Mouse (Mus musculus) neural tube, embryonic 14.5 days (tissue): ENCODE data around the gene Sri. TPM values are rescaled to one million over a fixed set of nuclear protein-coding genes. Genes with fewer than 3 reads are reported as not detected.

Experiments used
- polyA plus RNA-seq: library from polyadenylated mRNA; unstranded; fragments of >200 nt; fragmentation: Nextera tagmentation; extraction: Ambion mirVana; gene quantifications from 2 replicates; pipeline ENCODE4 v1.2.1, GENCODE M21; 2014

Sri gene
- polyA plus RNA-seq, 1 experiment from 2014 or later, result 171 TPM

Other genes with a start within 250 kb of the Sri start
- gene Steap4, start 85.6 kb upstream of the Sri start, polyA plus RNA-seq, result 0.22 TPM in 1 of 2 replicates, not detected in the other